9 mouse cellular contexts compared by ENCODE assay signal in the genomic region with DNA sequence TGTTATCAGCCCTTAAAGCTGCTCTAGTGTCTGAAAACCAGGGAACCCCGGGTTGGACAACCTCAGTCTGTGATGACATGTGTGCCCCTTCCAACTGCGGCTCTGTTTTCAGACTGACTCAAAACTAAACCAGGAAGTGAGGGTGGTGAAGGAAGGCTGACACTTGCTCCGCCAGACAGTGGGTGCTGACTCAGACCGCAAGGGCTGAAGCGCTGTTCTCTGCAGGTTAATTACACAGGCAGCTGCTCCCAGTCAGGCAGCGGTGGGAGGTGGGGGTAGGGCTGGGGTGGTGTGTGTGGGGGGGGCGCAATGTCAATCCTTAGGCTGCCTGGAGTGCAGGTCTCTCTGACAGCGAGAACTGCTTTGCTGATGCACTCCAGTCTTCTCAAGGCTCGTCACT. TPM values are rescaled to one million over a fixed set of nuclear protein-coding genes. Genes with fewer than 3 reads are reported as not detected.
DNase-seq lines count a peak whose midpoint lies in the region; ATAC-seq and TF ChIP-seq lines count a peak whose summit lies in the region.
"Had no signal": no experiment of that assay in that cellular context is flagged by ENCODE, and none has a peak within 500 bp of the region (broad histone marks: within the 10 kb centered on the region; RNA-seq: fewer than 3 reads in every experiment).

No protein-coding gene starts in this region.

- TF ChIP-seq CTCF in stomach, postnatal 0 days (IDR thresholded peaks at IDR 0.05; ENCODE audit: low read depth), result no peak

- H3K9ac ChIP-seq in heart, embryonic 12.5 days, result no peak overlapping the region
- H3K9ac ChIP-seq in embryonic facial prominence, embryonic 14.5 days (ENCODE audit: low read depth, low read length), result no peak overlapping the region
- H3K9ac ChIP-seq in stomach, postnatal 0 days (ENCODE audit: low read length), result no peak overlapping the region
- H3K9ac ChIP-seq: limb, embryonic 12.5 days had no signal

- no peaks in the 10 kb centered on the region for H3K9me3 ChIP-seq in heart, embryonic 12.5 days (replicated peaks)
- no peaks in the 10 kb centered on the region for H3K9me3 ChIP-seq in embryonic facial prominence, embryonic 14.5 days (ENCODE audit: control insufficient read depth, low read length)
- no peaks in the 10 kb centered on the region for H3K9me3 ChIP-seq in stomach, postnatal 0 days (ENCODE audit: control insufficient read depth, low read length)
- H3K9me3 ChIP-seq: limb, embryonic 12.5 days had no signal

- H3K4me2 ChIP-seq in heart, embryonic 12.5 days, result peak overlapping the region; percentile 51
- no peak overlapping the region for H3K4me2 ChIP-seq in embryonic facial prominence, embryonic 14.5 days (ENCODE audit: low read depth, low read length)
- H3K4me2 ChIP-seq in stomach, postnatal 0 days (replicated peaks; ENCODE audit: low read depth), result no peak overlapping the region
- H3K4me2 ChIP-seq: limb, embryonic 12.5 days had no signal

- no peaks in the 10 kb centered on the region for H3K27me3 ChIP-seq in heart, embryonic 12.5 days (replicated peaks)
- no peaks in the 10 kb centered on the region for H3K27me3 ChIP-seq in embryonic facial prominence, embryonic 14.5 days (replicated peaks; ENCODE audit: control insufficient read depth, insufficient read depth, low read length)
- H3K27me3 ChIP-seq in stomach, postnatal 0 days (ENCODE audit: control insufficient read depth, insufficient read depth, low read length), result no peaks in the 10 kb centered on the region
- H3K27me3 ChIP-seq: limb, embryonic 12.5 days had no signal

- H3K36me3 ChIP-seq in heart, embryonic 12.5 days, result no peaks in the 10 kb centered on the region
- no peaks in the 10 kb centered on the region for H3K36me3 ChIP-seq in embryonic facial prominence, embryonic 14.5 days (ENCODE audit: control insufficient read depth, insufficient read depth, low read length)
- H3K36me3 ChIP-seq in stomach, postnatal 0 days (ENCODE audit: control insufficient read depth, insufficient read depth, low read length), result no peaks in the 10 kb centered on the region
- H3K36me3 ChIP-seq: limb, embryonic 12.5 days had no signal

- intact Hi-C loops in heart, postnatal 14 days (cut with DNase I), result no loop called here

- ATAC-seq in heart, embryonic 12.5 days (ENCODE audit: insufficient number of reproducible peaks, low FRiP score), result peak; percentile 57; the same call in 1 of the 2 replicates
- peak; percentile 76 for ATAC-seq in CD4-positive, CD25-positive, alpha-beta regulatory T cell, adult 4 months
- peak; percentile 67; the same call in 1 of the 2 replicates for ATAC-seq in embryonic facial prominence, embryonic 14.5 days (ENCODE audit: low read depth)
- ATAC-seq in stomach, postnatal 0 days (ENCODE audit: low FRiP score, low TSS enrichment), result peak; percentile 74

- 10% methylated on average over 9 of the region's 9 CpGs for WGBS in heart, embryonic 12.5 days
- WGBS in embryonic facial prominence, embryonic 14.5 days, result 22% methylated on average over 8 of the region's 9 CpGs
- 19% methylated on average over 9 of the region's 9 CpGs for WGBS in stomach, postnatal 0 days

- no peak overlapping the region for H3K27ac ChIP-seq in heart, embryonic 12.5 days (ENCODE audit: poor library complexity, severe bottlenecking)
- no peak overlapping the region for H3K27ac ChIP-seq in embryonic facial prominence, embryonic 14.5 days (replicated peaks; ENCODE audit: low read depth, low read length)
- H3K27ac ChIP-seq in stomach, postnatal 0 days (replicated peaks), result no peak overlapping the region
- H3K27ac ChIP-seq: limb, embryonic 12.5 days had no signal

- no peak overlapping the region for H3K4me3 ChIP-seq in heart, embryonic 12.5 days
- H3K4me3 ChIP-seq in embryonic facial prominence, embryonic 14.5 days (ENCODE audit: low read depth, low read length), result no peak overlapping the region
- no peak overlapping the region for H3K4me3 ChIP-seq in stomach, postnatal 0 days (ENCODE audit: low read depth, low read length)
- H3K4me3 ChIP-seq: limb, embryonic 12.5 days had no signal

- TF ChIP-seq EP300 in stomach, postnatal 0 days (optimal IDR thresholded peaks at IDR 0.05), result no peak

- no peak for DNase-seq in heart, postnatal 14 days
- peak; percentile 44 for DNase-seq in embryonic facial prominence, embryonic 14.5 days (ENCODE audit: low spot score)
- DNase-seq in lung, postnatal 4 days, result peak; percentile 44 to 48
- peak; percentile 34 for DNase-seq in stomach, postnatal 0 days (ENCODE audit: low spot score)
- DNase-seq in cerebellum, adult 11-12 months, result no peak
- no peak for DNase-seq in cerebellum, postnatal 36 days

- peaks cover 17% of the 10 kb centered on the region for H3K4me1 ChIP-seq in heart, embryonic 12.5 days (replicated peaks)
- H3K4me1 ChIP-seq in embryonic facial prominence, embryonic 14.5 days (ENCODE audit: control insufficient read depth, insufficient read depth, low read length), result no peaks in the 10 kb centered on the region
- H3K4me1 ChIP-seq in stomach, postnatal 0 days (replicated peaks; ENCODE audit: control insufficient read depth, insufficient read depth), result no peaks in the 10 kb centered on the region

RNA-seq across cellular contexts. Expression of gene Klhl25, which starts 51.6 kb away (rescaled TPM):
- polyA plus RNA-seq in heart, embryonic 12.5 days (2016; fragmentation: Nextera tagmentation; extraction: Ambion mirVana), result 11.6 and 12.0 TPM in 2 replicates
- total RNA-seq in heart, postnatal 14 days (2021), result 1 to 10 TPM; 6.5 to 7.4 TPM
- polyA plus RNA-seq in CD4-positive, CD25-positive, alpha-beta regulatory T cell, adult 4 months (2017; shearing (Covaris generic)), result 10 to 100 TPM; 11.1 to 15.7 TPM
- polyA plus RNA-seq in embryonic facial prominence, embryonic 14.5 days (2014; fragmentation: Nextera tagmentation; extraction: Ambion mirVana), result 17.3 and 20.1 TPM in 2 replicates
- polyA plus RNA-seq in stomach, postnatal 0 days (2015; fragmentation: Nextera tagmentation; extraction: Ambion mirVana), result 8.0 and 8.2 TPM in 2 replicates

Comparison
In these comparisons a context has a peak if more than half of its experiments do, and no peak if none do; other contexts are left out.
1. DNase-seq: peak in embryonic facial prominence, embryonic 14.5 days (single experiment), lung, postnatal 4 days (2 of 2) and stomach, postnatal 0 days (single experiment); none in heart, postnatal 14 days (0 of 2), cerebellum, adult 11-12 months (single experiment) and cerebellum, postnatal 36 days (0 of 2).
2. Peak in every context shown above with its lines, with median percentiles within 50 percentile points of each other: ATAC-seq.